Mouse (Mus musculus) cerebellum, adult 18-20 months (tissue): Measurements from ENCODE around the gene Nxf3.
A peak's percentile ranks its signal among the peaks of the same experiment; 100 is the strongest.

Experiments used
- DNase-seq, 2 experiments: peaks; one replicate each; pipeline ENCODE4 v3.0.0; 2021

Nxf3 gene

GRCm38 (mm10) chrX:136085155-136085554 is at the start of gene Nxf3:
Nxf3 (minus strand) TSS chrX:136085255.
- no peak for DNase-seq

DNA sequence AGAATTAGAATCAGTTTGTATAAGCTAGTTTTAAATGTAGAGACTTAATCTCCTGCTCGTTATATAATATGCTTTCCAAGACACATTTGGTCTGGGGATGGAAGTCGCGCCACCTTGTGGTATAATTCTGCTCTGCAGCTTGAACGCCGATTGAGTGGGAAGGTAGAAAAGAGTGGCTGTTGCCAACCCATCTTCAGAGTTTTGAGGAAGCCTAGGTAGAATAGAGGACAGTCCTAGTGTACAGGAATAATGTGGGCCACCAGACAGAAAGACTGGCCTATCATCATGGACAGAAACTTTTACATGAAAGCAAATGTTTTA is 42.6 kb upstream of the Nxf3 start:
- DNase-seq, result peak; percentile 56 to 64

DNA sequence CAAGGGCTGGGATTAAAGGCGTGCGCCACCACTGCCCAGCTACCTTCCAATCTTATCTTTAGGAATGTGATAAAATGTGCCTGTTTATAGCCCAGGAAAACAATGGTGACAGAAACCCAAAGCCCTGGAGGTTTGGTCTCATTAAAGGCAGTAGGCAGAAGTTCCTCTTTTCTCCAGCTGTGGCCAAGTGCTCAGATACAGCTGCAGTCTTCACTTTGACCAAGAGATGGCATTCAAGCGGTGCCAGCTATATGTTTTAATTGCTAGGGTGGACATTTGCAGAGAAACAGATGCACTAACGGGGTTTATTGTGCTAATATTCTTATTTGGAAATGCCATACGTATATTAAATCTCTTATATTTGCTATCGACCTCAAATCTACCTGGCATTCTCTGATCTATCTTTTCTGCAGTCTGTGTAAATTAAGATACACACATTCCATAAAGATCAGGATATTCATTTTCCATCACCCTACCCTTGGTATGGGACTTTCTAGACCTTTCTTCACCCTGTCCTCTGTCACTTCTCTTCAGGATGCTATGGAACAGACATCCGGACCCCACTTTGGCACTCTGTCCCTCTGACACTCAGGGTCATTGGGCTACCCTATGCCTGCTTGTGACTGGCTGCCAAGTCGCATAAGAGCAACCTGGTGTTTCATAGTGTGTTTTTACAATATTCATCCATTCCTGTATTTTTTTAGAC is 42.1 kb upstream of the Nxf3 start:
- DNase-seq, result no peak

DNA sequence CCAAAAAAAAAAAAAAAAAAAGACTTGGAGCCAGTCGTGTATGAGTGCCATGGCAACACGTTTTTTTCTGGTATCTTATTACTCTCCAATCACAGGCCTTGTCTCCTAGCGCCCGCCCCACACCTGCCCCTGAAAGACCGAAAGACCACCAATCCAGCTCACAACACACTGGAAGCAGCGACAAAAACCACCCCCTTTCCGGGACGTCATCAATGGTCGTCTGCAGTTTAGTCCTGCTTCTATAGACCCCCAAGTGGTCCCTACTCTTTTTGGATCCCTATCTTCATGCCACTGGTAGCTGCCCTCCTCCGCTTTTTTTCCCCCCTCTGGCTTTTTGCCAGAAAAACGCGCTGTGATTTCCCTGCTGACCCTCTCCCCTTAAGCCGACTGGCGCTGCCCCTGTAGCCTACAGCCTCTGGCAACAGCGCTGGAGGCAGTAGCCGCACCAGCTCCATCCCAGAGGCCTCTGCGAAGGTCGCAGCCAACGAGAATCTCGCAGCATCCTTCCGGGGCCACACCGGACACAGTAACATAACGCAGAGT is 30.4 kb upstream of the Nxf3 start:
- peak; percentile 59 to 67 for DNase-seq

GRCm38 (mm10) chrX:136115015-136115414 is 30.0 kb upstream of the Nxf3 start:
- no peak for DNase-seq

DNA sequence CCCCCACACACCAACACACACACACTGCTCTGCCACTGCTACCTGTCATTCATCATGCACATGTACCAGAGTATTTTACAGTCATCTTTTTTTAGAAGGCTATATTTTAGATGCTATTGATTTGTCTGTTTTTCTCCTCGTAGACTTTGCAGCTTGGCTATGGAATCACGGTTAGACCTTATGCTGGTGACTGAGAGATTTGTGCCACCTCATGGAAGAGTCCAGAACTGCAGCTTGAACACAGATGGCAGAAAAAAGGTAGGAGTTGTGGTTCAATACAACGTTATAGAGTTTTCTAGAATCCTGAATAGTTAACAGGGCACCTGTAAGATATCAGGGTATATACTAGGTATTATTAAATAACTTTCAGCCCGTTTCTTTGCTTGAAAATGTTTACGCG is 22.9 kb upstream of the Nxf3 start:
- peak; percentile 62 to 67 for DNase-seq

DNA sequence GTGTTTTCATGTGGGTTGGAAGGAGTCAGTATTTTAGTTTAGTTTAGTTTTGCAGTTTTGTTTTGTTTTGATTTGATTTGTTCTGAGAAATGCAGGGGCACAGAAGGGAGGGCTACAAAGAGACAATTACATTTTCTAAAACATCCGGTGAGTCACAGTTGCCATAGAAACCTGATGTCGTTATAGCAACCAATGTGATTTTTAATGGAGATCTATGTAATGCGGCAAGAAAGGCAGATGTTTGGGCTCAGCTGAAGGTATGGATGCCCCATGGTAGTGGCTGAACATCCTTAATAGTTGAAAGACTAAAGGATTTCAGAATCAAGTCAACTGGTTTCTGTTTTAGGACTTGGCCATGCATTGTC is 19.7 kb upstream of the Nxf3 start:
- DNase-seq, result no peak

GRCm38 (mm10) chrX:136104046-136104723 is 19.1 kb upstream of the Nxf3 start:
- DNase-seq, result no peak

- no peak for DNase-seq
These were observed 9.4 kb upstream of the Nxf3 start for GRCm38 (mm10) chrX:136094421-136094820.

- DNase-seq, result no peak
These were observed 7.6 kb upstream of the Nxf3 start for GRCm38 (mm10) chrX:136092497-136093279.

DNA sequence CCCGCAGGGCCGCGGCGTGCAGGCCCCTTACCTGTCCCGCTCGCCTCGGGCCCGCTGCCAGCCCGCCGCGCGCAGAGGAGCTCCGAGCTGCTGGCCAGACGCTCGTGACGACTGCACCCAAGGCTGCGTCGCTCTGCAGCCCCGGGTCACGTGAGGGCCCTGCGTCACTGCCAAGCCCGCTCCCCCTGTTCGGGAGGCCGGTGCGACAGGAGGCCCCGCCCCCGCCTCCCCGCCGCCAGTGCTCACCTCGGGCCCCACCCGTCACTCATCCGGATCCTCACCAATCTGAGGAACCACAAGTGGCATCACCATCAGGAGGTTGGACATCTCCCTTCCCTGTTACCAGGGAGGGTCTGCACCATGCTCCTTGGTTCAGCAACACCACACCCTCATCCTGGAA is 17.0 kb downstream of the Nxf3 start, which contains the start of gene Bex2:
Gene Bex2 (minus strand): TSS at position 217 of the 400 bp plus-strand sequence.
- peak in 1 of 2 experiments; percentile 73 for DNase-seq

GRCm38 (mm10) chrX:136067201-136067991 is 17.7 kb downstream of the Nxf3 start:
- peak; percentile 25 to 27 for DNase-seq

- no peak for DNase-seq
These were observed 24.4 kb downstream of the Nxf3 start for GRCm38 (mm10) chrX:136060698-136061097.

- DNase-seq, result no peak
These were observed 33.8 kb downstream of the Nxf3 start for GRCm38 (mm10) chrX:136051219-136051618.

DNA sequence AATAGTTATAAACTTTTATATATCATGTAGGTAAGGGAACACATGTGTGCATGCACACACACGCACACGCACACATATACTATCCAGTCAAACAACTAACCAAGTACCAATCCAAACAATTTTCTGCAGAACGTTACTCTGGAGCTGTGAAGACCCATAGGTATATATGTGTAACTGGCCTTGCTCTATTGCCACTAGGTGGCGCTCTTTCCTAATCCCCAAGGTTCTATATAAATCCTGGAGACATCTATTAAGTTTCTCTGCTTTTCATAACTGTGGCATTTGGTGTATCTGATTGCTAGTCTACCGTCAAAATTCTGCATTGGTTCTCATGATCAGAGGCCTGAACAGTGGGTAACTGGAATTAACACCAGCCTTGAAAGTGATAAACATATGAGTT is 37.5 kb downstream of the Nxf3 start:
- DNase-seq, result peak; percentile 67 to 77

GRCm38 (mm10) chrX:136043726-136044125 is 41.3 kb downstream of the Nxf3 start:
- no peak for DNase-seq

DNA sequence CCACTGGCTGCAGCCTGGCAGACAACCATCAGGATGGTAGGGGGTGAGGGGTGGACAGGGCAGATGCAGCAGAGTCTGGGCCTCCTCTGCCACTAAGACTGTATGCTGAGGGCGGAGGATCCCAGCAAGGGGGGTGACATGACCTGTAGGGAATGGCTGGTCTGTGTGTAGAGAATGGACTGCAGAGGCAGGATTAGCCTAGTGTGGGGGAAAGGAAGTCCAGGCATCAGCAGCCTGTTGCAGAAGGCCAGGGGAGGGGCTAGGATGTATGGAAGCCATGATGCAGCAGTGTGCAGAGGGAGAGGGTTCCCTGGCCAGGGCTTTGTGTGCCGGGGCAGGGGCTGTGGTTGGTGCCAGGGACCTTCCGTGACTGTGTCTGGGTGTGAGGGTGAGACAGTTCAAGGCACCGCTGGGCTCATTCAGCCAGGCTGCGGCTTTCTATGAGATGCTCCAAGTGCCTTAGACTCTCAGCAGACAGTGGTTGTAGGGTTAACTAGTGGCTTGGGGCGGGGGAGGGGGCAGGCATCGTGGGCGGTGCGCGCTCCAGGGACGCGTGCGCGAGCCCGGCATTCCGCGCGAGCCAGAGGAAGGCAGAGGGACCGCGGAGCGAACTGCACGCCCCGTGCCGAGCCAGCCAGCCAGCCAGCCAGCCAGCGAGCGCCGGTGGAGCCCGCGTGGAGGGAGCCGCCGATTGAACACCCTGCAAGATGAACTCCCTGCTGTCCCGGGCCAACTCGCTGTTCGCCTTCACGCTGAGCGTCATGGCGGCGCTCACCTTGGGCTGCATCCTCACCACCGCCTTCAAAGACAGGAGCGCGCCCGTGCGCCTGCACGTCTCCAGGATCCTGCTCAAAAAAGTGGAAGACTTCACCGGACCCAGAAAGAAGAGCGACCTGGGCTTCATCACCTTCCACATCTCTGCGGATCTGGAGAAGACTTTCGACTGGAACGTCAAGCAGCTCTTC is 52.0 kb downstream of the Nxf3 start, which contains the start of gene Arxes1:
Gene Arxes1 (plus strand): TSS at position 569 of the 965 bp plus-strand sequence.
- DNase-seq, result peak; percentile 32 to 63

DNA sequence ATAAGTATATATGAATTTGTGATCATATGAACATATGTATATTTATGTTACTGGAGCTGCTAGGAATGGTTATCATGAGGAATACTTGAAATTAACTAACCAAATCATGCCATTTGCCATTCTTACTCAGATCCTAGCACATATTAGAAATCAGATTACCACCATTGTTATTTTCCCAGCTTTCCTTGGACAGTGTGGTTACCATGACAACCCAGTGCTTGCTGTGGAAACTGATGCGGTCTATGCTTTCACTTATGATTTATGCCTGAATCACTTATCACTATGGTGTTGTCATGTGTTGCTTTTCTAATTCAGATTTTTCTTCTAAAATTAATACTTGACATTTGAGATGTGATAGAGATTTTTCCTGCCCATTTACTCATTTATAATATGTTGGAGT is 54.7 kb downstream of the Nxf3 start:
- DNase-seq, result no peak
